Mouse (Mus musculus): ENCODE measurements around the gene Zfp334. TPM values are rescaled to one million over a fixed set of nuclear protein-coding genes. Genes with fewer than 3 reads are reported as not detected.

The Zfp334 gene
- total RNA-seq, 2 experiments from 2014 or later, result 1.9 to 2.0 TPM

GRCm38 (mm10) chr2:165376001-165376400 lies 12.1 kb downstream of the Zfp334 start:
- DNase-seq, result no peak

GRCm38 (mm10) chr2:165375478-165375877 lies 12.6 kb downstream of the Zfp334 start:
- DNase-seq, result no peak

- no peak for DNase-seq
Measured at GRCm38 (mm10) chr2:165371066-165371465, 17.0 kb downstream of the Zfp334 start.

GRCm38 (mm10) chr2:165370348-165370747 lies 17.7 kb downstream of the Zfp334 start:
- no peak for DNase-seq

GRCm38 (mm10) chr2:165368496-165368895 lies 19.6 kb downstream of the Zfp334 start, which contains the start of gene Zfp663:
Gene Zfp663, minus strand, starts transcription at chr2:165368729.
- DNase-seq, result no peak

- no peak for DNase-seq
Measured at GRCm38 (mm10) chr2:165367868-165368439, 20.1 kb downstream of the Zfp334 start.

- no peak for DNase-seq
Measured at GRCm38 (mm10) chr2:165367047-165367520, 21.0 kb downstream of the Zfp334 start.

- no peak for DNase-seq
Measured at GRCm38 (mm10) chr2:165364334-165365091, 23.5 kb downstream of the Zfp334 start.

GRCm38 (mm10) chr2:165363282-165363681 lies 24.8 kb downstream of the Zfp334 start:
- no peak for DNase-seq

- peak; percentile 45 for DNase-seq
Measured at GRCm38 (mm10) chr2:165360861-165361260, 27.2 kb downstream of the Zfp334 start.

- DNase-seq, result no peak
Measured at GRCm38 (mm10) chr2:165351828-165352513, 36.1 kb downstream of the Zfp334 start.

- DNase-seq, result no peak
Measured at GRCm38 (mm10) chr2:165349466-165349865, 38.6 kb downstream of the Zfp334 start.

- no peak for DNase-seq
Measured at GRCm38 (mm10) chr2:165346180-165346579, 41.9 kb downstream of the Zfp334 start.

- DNase-seq, result no peak
Measured at GRCm38 (mm10) chr2:165337191-165337590, 50.9 kb downstream of the Zfp334 start.

- no peak for DNase-seq
Measured at GRCm38 (mm10) chr2:165332610-165333210, 55.3 kb downstream of the Zfp334 start.

GRCm38 (mm10) chr2:165329703-165330102 lies 58.4 kb downstream of the Zfp334 start:
- DNase-seq, result no peak

GRCm38 (mm10) chr2:165328746-165329145 lies 59.3 kb downstream of the Zfp334 start:
- DNase-seq, result no peak

GRCm38 (mm10) chr2:165327386-165327785 lies 60.7 kb downstream of the Zfp334 start:
- no peak for DNase-seq

GRCm38 (mm10) chr2:165326304-165327190 lies 61.5 kb downstream of the Zfp334 start, which contains the start of gene Elmo2:
Gene Elmo2, minus strand, starts transcription at chr2:165326479.
- peak; percentile 97 for DNase-seq

- DNase-seq, result no peak
Measured at GRCm38 (mm10) chr2:165325521-165326303, 62.3 kb downstream of the Zfp334 start.
